ENCODE assay signal across 28 mouse cellular contexts in the genomic region with DNA sequence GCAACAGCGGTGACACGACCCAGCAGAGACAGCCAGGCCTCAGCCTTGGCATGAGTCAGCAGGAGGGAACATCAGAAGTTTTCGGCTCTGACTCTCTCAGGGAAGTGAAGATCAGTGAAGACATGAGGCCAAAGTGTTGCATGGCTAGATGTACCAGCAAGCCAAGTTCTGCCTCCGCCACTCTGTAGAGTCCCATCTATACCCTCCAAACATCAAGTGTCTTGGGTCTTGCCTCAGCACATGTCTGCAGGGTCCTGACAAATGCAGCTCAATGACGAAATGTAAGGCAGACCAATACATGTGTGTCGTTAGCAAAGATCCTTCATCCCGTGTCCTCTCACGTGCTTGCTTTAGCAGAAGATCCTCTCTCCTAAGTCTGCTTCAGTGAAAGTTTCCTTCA. TPM values are rescaled to one million over a fixed set of nuclear protein-coding genes. Genes with fewer than 3 reads are reported as not detected.
A peak's percentile ranks its signal among the peaks of the same experiment; 100 is the strongest.
DNase-seq lines count a peak whose midpoint lies in the region; ATAC-seq lines count a peak whose summit lies in the region.
"Had no signal": no experiment of that assay in that cellular context is flagged by ENCODE, and none has a peak within 500 bp of the region (broad histone marks: within the 10 kb centered on the region; RNA-seq: fewer than 3 reads in every experiment).

No protein-coding gene starts in this region.

- peak; percentile 6 for DNase-seq in adrenal gland, adult 2 months
- DNase-seq in adrenal gland, postnatal 4 days (ENCODE audit: low spot score in 2 of 2): no peak
- DNase-seq in midbrain, embryonic 11.5 days (ENCODE audit: low spot score, missing footprints): peak; percentile 70
- no peak for DNase-seq in midbrain, embryonic 10.5 days (ENCODE audit: low spot score)
- DNase-seq in cerebellum, adult 8-10 months: no peak
- DNase-seq: adrenal gland, postnatal 10 days; adrenal gland, postnatal 25 days; B cell, adult 2 months; cerebellum, adult 11-12 months; cerebellum, adult 2 months; cerebellum, adult 9-11 months; cerebellum, postnatal 14 days; cerebellum, postnatal 36 days; embryo, embryonic 11 days had no signal

- H3K4me3 ChIP-seq in midbrain, embryonic 11.5 days (ENCODE audit: low read depth, low read length): no peak overlapping the region
- no peak overlapping the region for H3K4me3 ChIP-seq in midbrain, embryonic 10.5 days
- H3K4me3 ChIP-seq: embryonic facial prominence, embryonic 13.5 days; embryonic facial prominence, embryonic 15.5 days; erythroblast, embryonic 14.5 days; forebrain, embryonic 10.5 days; forebrain, embryonic 12.5 days had no signal

- no peak overlapping the region for H3K9ac ChIP-seq in midbrain, embryonic 11.5 days (ENCODE audit: low read length)
- H3K9ac ChIP-seq: embryonic facial prominence, embryonic 13.5 days; embryonic facial prominence, embryonic 15.5 days; forebrain, embryonic 12.5 days had no signal

- H3K27ac ChIP-seq in midbrain, embryonic 11.5 days (ENCODE audit: low read depth, low read length): no peak overlapping the region
- no peak overlapping the region for H3K27ac ChIP-seq in midbrain, embryonic 10.5 days (replicated peaks)
- H3K27ac ChIP-seq: embryonic facial prominence, embryonic 13.5 days; embryonic facial prominence, embryonic 15.5 days; forebrain, embryonic 10.5 days; forebrain, embryonic 12.5 days had no signal

- WGBS in midbrain, embryonic 11.5 days: 93% methylated on average over 8 of the region's 8 CpGs
- 90% methylated on average over 8 of the region's 8 CpGs for WGBS in midbrain, embryonic 10.5 days

- no peak for ATAC-seq in midbrain, embryonic 11.5 days (ENCODE audit: low FRiP score)
- ATAC-seq: activated CD4-positive, CD25-positive, alpha-beta regulatory T cell, adult 4 months; CD4-positive, CD25-positive, alpha-beta regulatory T cell, adult 4 months; forebrain, embryonic 14.5 days; forebrain, embryonic 16.5 days; Patski had no signal

- H3K9me3 ChIP-seq in midbrain, embryonic 11.5 days (ENCODE audit: control insufficient read depth, low read length): no peaks in the 10 kb centered on the region
- peaks cover 20% of the 10 kb centered on the region for H3K9me3 ChIP-seq in midbrain, embryonic 10.5 days (replicated peaks)
- H3K9me3 ChIP-seq: G1E had no signal

- H3K4me1 ChIP-seq in midbrain, embryonic 11.5 days (ENCODE audit: control insufficient read depth, insufficient read depth, low read length): no peaks in the 10 kb centered on the region
- no peaks in the 10 kb centered on the region for H3K4me1 ChIP-seq in midbrain, embryonic 10.5 days
- H3K4me1 ChIP-seq: embryonic facial prominence, embryonic 13.5 days; embryonic facial prominence, embryonic 15.5 days; forebrain, embryonic 10.5 days; forebrain, embryonic 12.5 days had no signal

- no peak overlapping the region for H3K4me2 ChIP-seq in midbrain, embryonic 11.5 days
- H3K4me2 ChIP-seq: embryonic facial prominence, embryonic 13.5 days; embryonic facial prominence, embryonic 15.5 days; forebrain, embryonic 12.5 days had no signal

- no peaks in the 10 kb centered on the region for H3K27me3 ChIP-seq in midbrain, embryonic 11.5 days (ENCODE audit: control insufficient read depth, insufficient read depth, low read length)
- H3K27me3 ChIP-seq in midbrain, embryonic 10.5 days (ENCODE audit: low read depth, poor library complexity, severe bottlenecking): no peaks in the 10 kb centered on the region
- H3K27me3 ChIP-seq: embryonic facial prominence, embryonic 13.5 days; embryonic facial prominence, embryonic 15.5 days; forebrain, embryonic 12.5 days had no signal

- no peaks in the 10 kb centered on the region for H3K36me3 ChIP-seq in midbrain, embryonic 11.5 days (ENCODE audit: control insufficient read depth, insufficient read depth, low read length)
- H3K36me3 ChIP-seq in midbrain, embryonic 10.5 days: no peaks in the 10 kb centered on the region
- H3K36me3 ChIP-seq: embryonic facial prominence, embryonic 13.5 days; embryonic facial prominence, embryonic 15.5 days; forebrain, embryonic 10.5 days; forebrain, embryonic 12.5 days; G1E had no signal

RNA-seq across cellular contexts. Expression of a gene that starts 38.6 kb away (rescaled TPM):
- under 1 TPM in 1 of 2 experiments, not detected in 1; 0.17 TPM for total RNA-seq in adrenal gland, adult 2 months (2021)
- 0.21 TPM in 1 of 2 replicates, not detected in the other for polyA plus RNA-seq in adrenal gland, adult 2 months (2012; rRNA removed)
- total RNA-seq in adrenal gland, postnatal 4 days (2021): under 1 TPM; 0.11 to 0.22 TPM
- not detected in 2 replicates for polyA plus RNA-seq in midbrain, embryonic 11.5 days (2014; fragmentation: Nextera tagmentation; extraction: Ambion mirVana)
- 0.05 TPM in 1 of 2 replicates, not detected in the other for polyA plus RNA-seq in midbrain, embryonic 10.5 days (2016; fragmentation: Nextera tagmentation; extraction: Ambion mirVana)
- total RNA-seq: adrenal gland, postnatal 25 days; CH12.LX; common myeloid progenitor, adult 5-6 weeks; G1E had no signal
- polyA plus RNA-seq: activated CD4-positive, CD25-positive, alpha-beta regulatory T cell, adult 4 months; CD4-positive, CD25-positive, alpha-beta regulatory T cell, adult 4 months; erythroblast, embryonic 14.5 days; forebrain, embryonic 10.5 days; forebrain, embryonic 12.5 days; forebrain, embryonic 14.5 days; forebrain, embryonic 16.5 days; G1E; Patski had no signal

RNA-seq across cellular contexts. Expression of a gene that starts 46.5 kb away (rescaled TPM):
- total RNA-seq in adrenal gland, adult 2 months (2021): not detected
- not detected in 2 replicates for polyA plus RNA-seq in adrenal gland, adult 2 months (2012; rRNA removed)
- not detected for total RNA-seq in adrenal gland, postnatal 4 days (2021)
- polyA plus RNA-seq in midbrain, embryonic 11.5 days (2014; fragmentation: Nextera tagmentation; extraction: Ambion mirVana): 0.27 and 0.32 TPM in 2 replicates
- 0.11 and 0.22 TPM in 2 replicates for polyA plus RNA-seq in midbrain, embryonic 10.5 days (2016; fragmentation: Nextera tagmentation; extraction: Ambion mirVana)
- total RNA-seq: adrenal gland, adult 18-20 months; adrenal gland, postnatal 25 days; CH12.LX; common myeloid progenitor, adult 5-6 weeks had no signal
- polyA plus RNA-seq: activated CD4-positive, CD25-positive, alpha-beta regulatory T cell, adult 4 months; CD4-positive, CD25-positive, alpha-beta regulatory T cell, adult 4 months; erythroblast, embryonic 14.5 days; forebrain, embryonic 10.5 days; forebrain, embryonic 14.5 days; forebrain, embryonic 16.5 days; G1E; Patski had no signal

Comparison
In these comparisons a context has a peak if more than half of its experiments do, and no peak if none do; other contexts are left out.
1. DNase-seq: peak in adrenal gland, adult 2 months (single experiment) and midbrain, embryonic 11.5 days (single experiment); none in adrenal gland, postnatal 4 days (0 of 2), midbrain, embryonic 10.5 days (single experiment) and cerebellum, adult 8-10 months (single experiment).